Mouse (Mus musculus): Measurements from ENCODE around the gene Macf1. TPM values are rescaled to one million over a fixed set of nuclear protein-coding genes. Genes with fewer than 3 reads are reported as not detected.

The Macf1 gene
- polyA plus RNA-seq, 2 experiments: 79.8 to 103 TPM

GRCm38 (mm10) chr4:123562177-123562815 is 121.9 kb downstream of the Macf1 start:
- H3K4me1 ChIP-seq (ENCODE audit: control insufficient read depth, insufficient read depth, low read length): peaks cover 9% of the 10 kb centered on the region; the same call in 1 of the 2 replicates
- no peak overlapping the region for H3K4me2 ChIP-seq (replicated peaks; ENCODE audit: low read depth, low read length, severe bottlenecking)
- TF ChIP-seq POLR2A (IDR thresholded peaks at IDR 0.05; ENCODE audit: borderline replicate concordance, extremely low read depth, insufficient read depth, insufficient read length): no peak
- WGBS: 65% methylated on average over 3 of the region's 3 CpGs
- no peaks in the 10 kb centered on the region for H3K36me3 ChIP-seq (ENCODE audit: control insufficient read depth, insufficient read depth, low read length)
- ATAC-seq (ENCODE audit: low FRiP score, low read depth): no peak
- H3K9me3 ChIP-seq (ENCODE audit: control insufficient read depth, low read length): no peaks in the 10 kb centered on the region
- H3K27me3 ChIP-seq (ENCODE audit: control insufficient read depth, insufficient read depth, low read length): no peaks in the 10 kb centered on the region
- no peak overlapping the region for H3K4me3 ChIP-seq (replicated peaks; ENCODE audit: low read length)
- no peak overlapping the region for H3K9ac ChIP-seq (ENCODE audit: low read depth, low read length, severe bottlenecking)
- DNase-seq (ENCODE audit: low spot score): no peak
- H3K27ac ChIP-seq (replicated peaks; ENCODE audit: low read depth, low read length): no peak overlapping the region

DNA sequence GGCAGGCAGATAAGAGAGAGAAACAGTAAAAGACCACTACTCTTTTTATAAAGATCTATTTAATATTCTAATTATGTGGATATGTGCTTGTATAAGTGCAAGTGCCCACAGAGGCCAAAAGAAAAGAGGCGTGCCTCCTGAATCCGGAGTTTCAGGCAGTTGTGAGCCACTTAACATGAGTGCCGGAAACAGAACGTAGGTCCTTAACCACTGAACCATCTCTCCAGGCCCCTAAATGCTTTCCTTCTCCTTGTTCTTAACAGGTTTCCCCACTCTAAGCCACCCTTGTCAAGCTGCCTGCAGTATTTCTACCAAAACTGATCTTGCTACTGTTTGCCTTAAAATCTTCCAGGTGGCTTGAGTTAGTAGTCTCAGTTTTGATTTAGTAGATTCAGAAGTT is 123.3 kb downstream of the Macf1 start:
- no peak overlapping the region for H3K9ac ChIP-seq (ENCODE audit: low read depth, low read length, severe bottlenecking)
- no peak overlapping the region for H3K4me2 ChIP-seq (replicated peaks; ENCODE audit: low read depth, low read length, severe bottlenecking)
- no peaks in the 10 kb centered on the region for H3K36me3 ChIP-seq (ENCODE audit: control insufficient read depth, insufficient read depth, low read length)
- no peak for ATAC-seq (ENCODE audit: low FRiP score, low read depth)
- no peaks in the 10 kb centered on the region for H3K9me3 ChIP-seq (ENCODE audit: control insufficient read depth, low read length)
- no peak overlapping the region for H3K27ac ChIP-seq (replicated peaks; ENCODE audit: low read depth, low read length)
- no peak overlapping the region for H3K4me3 ChIP-seq (replicated peaks; ENCODE audit: low read length)
- no peak for DNase-seq (ENCODE audit: low spot score)
- TF ChIP-seq POLR2A (IDR thresholded peaks at IDR 0.05; ENCODE audit: borderline replicate concordance, extremely low read depth, insufficient read depth, insufficient read length): no peak
- WGBS: 81% methylated on average over 4 of the region's 4 CpGs
- H3K27me3 ChIP-seq (ENCODE audit: control insufficient read depth, insufficient read depth, low read length): no peaks in the 10 kb centered on the region
- peaks cover 9% of the 10 kb centered on the region; the same call in 1 of the 2 replicates for H3K4me1 ChIP-seq (ENCODE audit: control insufficient read depth, insufficient read depth, low read length)

GRCm38 (mm10) chr4:123558496-123558895 is 125.7 kb downstream of the Macf1 start:
- Histone ChIP-seq H3K4me1 (ENCODE audit: control insufficient read depth, insufficient read depth, low read length) (no peaks in the 10 kb centered on the region), H3K4me2 (replicated peaks; ENCODE audit: low read depth, low read length, severe bottlenecking) (no peak overlapping the region), H3K9ac (ENCODE audit: low read depth, low read length, severe bottlenecking) (no peak overlapping the region), H3K9me3 (ENCODE audit: control insufficient read depth, low read length) (no peaks in the 10 kb centered on the region), H3K4me3 (replicated peaks; ENCODE audit: low read length) (no peak overlapping the region), H3K27me3 (ENCODE audit: control insufficient read depth, insufficient read depth, low read length) (no peaks in the 10 kb centered on the region), H3K36me3 (ENCODE audit: control insufficient read depth, insufficient read depth, low read length) (no peaks in the 10 kb centered on the region), H3K27ac (replicated peaks; ENCODE audit: low read depth, low read length) (no peak overlapping the region)
- ATAC-seq (ENCODE audit: low FRiP score, low read depth): no peak
- TF ChIP-seq POLR2A (IDR thresholded peaks at IDR 0.05; ENCODE audit: borderline replicate concordance, extremely low read depth, insufficient read depth, insufficient read length): no peak
- 90% methylated on average over 2 of the region's 2 CpGs for WGBS
- DNase-seq (ENCODE audit: low spot score): no peak

DNA sequence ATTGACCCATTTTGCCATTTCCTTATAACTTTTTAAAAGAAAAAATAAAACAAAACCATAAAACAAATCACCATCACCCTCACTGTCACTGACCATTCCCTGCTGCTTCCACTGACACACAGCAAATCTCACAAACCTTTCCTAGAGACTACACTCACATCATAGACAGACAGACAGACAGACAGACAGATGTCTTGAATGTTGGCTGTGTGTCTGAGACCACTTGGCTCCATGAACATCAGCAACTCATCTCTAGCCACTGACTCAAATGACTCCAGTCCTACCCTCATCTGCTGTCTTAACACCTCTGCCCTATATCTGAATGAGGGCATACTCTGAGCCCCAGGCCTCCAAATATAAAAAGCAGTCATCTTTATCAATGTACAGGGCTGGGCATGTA is 128.9 kb downstream of the Macf1 start:
- Histone ChIP-seq H3K36me3 (ENCODE audit: control insufficient read depth, insufficient read depth, low read length) (no peaks in the 10 kb centered on the region), H3K27ac (replicated peaks; ENCODE audit: low read depth, low read length) (no peak overlapping the region), H3K4me1 (ENCODE audit: control insufficient read depth, insufficient read depth, low read length) (no peaks in the 10 kb centered on the region), H3K27me3 (ENCODE audit: control insufficient read depth, insufficient read depth, low read length) (no peaks in the 10 kb centered on the region), H3K4me2 (replicated peaks; ENCODE audit: low read depth, low read length, severe bottlenecking) (no peak overlapping the region), H3K4me3 (replicated peaks; ENCODE audit: low read length) (no peak overlapping the region), H3K9me3 (ENCODE audit: control insufficient read depth, low read length) (no peaks in the 10 kb centered on the region), H3K9ac (ENCODE audit: low read depth, low read length, severe bottlenecking) (no peak overlapping the region)
- ATAC-seq (ENCODE audit: low FRiP score, low read depth): no peak
- TF ChIP-seq POLR2A (IDR thresholded peaks at IDR 0.05; ENCODE audit: borderline replicate concordance, extremely low read depth, insufficient read depth, insufficient read length): no peak
- DNase-seq (ENCODE audit: low spot score): no peak

GRCm38 (mm10) chr4:123552689-123553088 is 131.5 kb downstream of the Macf1 start:
- Histone ChIP-seq H3K27ac (replicated peaks; ENCODE audit: low read depth, low read length) (no peak overlapping the region), H3K4me3 (replicated peaks; ENCODE audit: low read length) (no peak overlapping the region), H3K36me3 (ENCODE audit: control insufficient read depth, insufficient read depth, low read length) (peaks cover 8% of the 10 kb centered on the region; the same call in 1 of the 2 replicates), H3K9me3 (ENCODE audit: control insufficient read depth, low read length) (no peaks in the 10 kb centered on the region), H3K4me1 (ENCODE audit: control insufficient read depth, insufficient read depth, low read length) (no peaks in the 10 kb centered on the region), H3K9ac (ENCODE audit: low read depth, low read length, severe bottlenecking) (no peak overlapping the region), H3K4me2 (replicated peaks; ENCODE audit: low read depth, low read length, severe bottlenecking) (no peak overlapping the region), H3K27me3 (ENCODE audit: control insufficient read depth, insufficient read depth, low read length) (no peaks in the 10 kb centered on the region)
- ATAC-seq (ENCODE audit: low FRiP score, low read depth) (no peak), DNase-seq (ENCODE audit: low spot score) (no peak)
- WGBS: 42% methylated on average over 3 of the region's 3 CpGs
- TF ChIP-seq POLR2A (IDR thresholded peaks at IDR 0.05; ENCODE audit: borderline replicate concordance, extremely low read depth, insufficient read depth, insufficient read length): no peak

All from limb, embryonic 14.5 days (tissue).